Mouse (Mus musculus) lung, adult 18-20 months (tissue): ENCODE data around the gene Snx27.

Source experiments
- DNase-seq, 2 experiments: peaks; one replicate each; pipeline ENCODE4 v3.0.0; 2022; ENCODE audit warnings: mixed read lengths in 2 of 2

Snx27 gene

GRCm38 (mm10) chr3:94476301-94477035, 106.0 kb downstream of the Snx27 start:
- peak in 1 of 2 experiments; percentile 23 for DNase-seq

- DNase-seq: no peak
Measured at GRCm38 (mm10) chr3:94473567-94474232, 108.8 kb downstream of the Snx27 start.

- DNase-seq: no peak
Measured at GRCm38 (mm10) chr3:94473115-94473505, 109.4 kb downstream of the Snx27 start.

GRCm38 (mm10) chr3:94472447-94473114, 109.9 kb downstream of the Snx27 start:
- DNase-seq: peak; percentile 56 to 63

- peak; percentile 28 to 44 for DNase-seq
Measured at GRCm38 (mm10) chr3:94468931-94469330, 113.6 kb downstream of the Snx27 start.

- no peak for DNase-seq
Measured at GRCm38 (mm10) chr3:94465632-94466430, 116.7 kb downstream of the Snx27 start.

- peak; percentile 75 to 85 for DNase-seq
Measured at GRCm38 (mm10) chr3:94463926-94464578, 118.5 kb downstream of the Snx27 start.

- no peak for DNase-seq
Measured at GRCm38 (mm10) chr3:94459834-94460233, 122.7 kb downstream of the Snx27 start.

GRCm38 (mm10) chr3:94457055-94457454, 125.5 kb downstream of the Snx27 start:
- no peak for DNase-seq

GRCm38 (mm10) chr3:94456529-94457000, 126.0 kb downstream of the Snx27 start:
- peak; percentile 86 to 90 for DNase-seq

GRCm38 (mm10) chr3:94449377-94449776, 133.1 kb downstream of the Snx27 start:
- DNase-seq: no peak
